Mouse (Mus musculus): ENCODE data around the gene Gm6096. TPM values are rescaled to one million over a fixed set of nuclear protein-coding genes. Genes with fewer than 3 reads are reported as not detected.

Gm6096 gene
- polyA plus RNA-seq, 1 experiment: not detected

- Histone ChIP-seq H3K4me3 (ENCODE audit: low read depth, low read length) (no peak overlapping the region), H3K27ac (ENCODE audit: insufficient read depth, low read depth, low read length) (no peak overlapping the region), H3K27me3 (ENCODE audit: control insufficient read depth, insufficient read depth, low read length) (no peaks in the 10 kb centered on the region), H3K36me3 (ENCODE audit: control insufficient read depth, insufficient read depth, low read length) (no peaks in the 10 kb centered on the region), H3K4me1 (ENCODE audit: control insufficient read depth, insufficient read depth, insufficient read length, low read length) (no peaks in the 10 kb centered on the region)
- TF ChIP-seq CTCF (IDR thresholded peaks at IDR 0.05; ENCODE audit: extremely low read depth, insufficient read length, insufficient replicate concordance, low read depth, low read length): no peak
- no peak for TF ChIP-seq POLR2A (IDR thresholded peaks at IDR 0.05; ENCODE audit: low read depth, low read length)
- WGBS: 94% methylated on average over 2 of the region's 2 CpGs
Measured at GRCm38 (mm10) chr7:34298818-34299217, 48.0 kb downstream of the Gm6096 start.

Other genes with a start within 250 kb of the Gm6096 start
- not detected in 2 replicates for gene Scgb2b27, start 237.1 kb upstream of the Gm6096 start, polyA plus RNA-seq (2012; rRNA removed)
- gene Scgb1b27, start 229.6 kb upstream of the Gm6096 start, polyA plus RNA-seq (2012; rRNA removed): not detected in 2 replicates
- gene Scgb1b30, start 155.6 kb upstream of the Gm6096 start, polyA plus RNA-seq (2012; rRNA removed): not detected in 2 replicates
- 10.6 and 12.7 TPM in 2 replicates for gene Wtip, start 117.8 kb upstream of the Gm6096 start, polyA plus RNA-seq (2012; rRNA removed)
- gene Uba2, start 81.4 kb upstream of the Gm6096 start, polyA plus RNA-seq (2012; rRNA removed): 6.6 and 13.2 TPM in 2 replicates
- 13.7 and 15.2 TPM in 2 replicates for gene Pdcd2l, start 54.4 kb upstream of the Gm6096 start, polyA plus RNA-seq (2012; rRNA removed)
- gene Gpi1, start 20.7 kb upstream of the Gm6096 start, polyA plus RNA-seq (2012; rRNA removed): 291 and 420 TPM in 2 replicates
- 7.5 and 15.8 TPM in 2 replicates for gene 4931406P16Rik, start 62.5 kb downstream of the Gm6096 start, polyA plus RNA-seq (2012; rRNA removed)
- gene Lsm14a, start 142.3 kb downstream of the Gm6096 start, polyA plus RNA-seq (2012; rRNA removed): 11.4 and 25.3 TPM in 2 replicates